Comparison of ENCODE assay signal across 8 mouse cellular contexts in genomic region chr16:7419655-7420281, GRCm38 (mm10).
A peak's percentile ranks its signal among the peaks of the same experiment; 100 is the strongest.
DNase-seq lines count a peak whose midpoint lies in the region; ATAC-seq lines count a peak whose summit lies in the region.

No protein-coding gene starts in this region.

- H3K27me3 ChIP-seq in stomach, embryonic 15.5 days (replicated peaks) = no peaks in the 10 kb centered on the region

- peak; percentile 29 for DNase-seq in adrenal gland, postnatal 14 days
- DNase-seq in frontal cortex, postnatal 36 days (ENCODE audit: low spot score in 2 of 2) = peak; percentile 66 to 69
- DNase-seq in induced T-regulatory cell, adult 2 months (ENCODE audit: low read depth) = peak; percentile 12
- DNase-seq in left cerebral cortex, adult 18-20 months (ENCODE audit: low spot score in 2 of 2) = peak; percentile 39 to 67

- H3K9me3 ChIP-seq in stomach, embryonic 15.5 days = no peaks in the 10 kb centered on the region

- no peak overlapping the region for H3K4me3 ChIP-seq in stomach, embryonic 15.5 days (replicated peaks)

- no peak overlapping the region for H3K9ac ChIP-seq in stomach, embryonic 15.5 days

- 12% methylated on average over 12 of the region's 12 CpGs for WGBS in stomach, embryonic 15.5 days

- H3K27ac ChIP-seq in stomach, embryonic 15.5 days = peak overlapping the region; percentile 59

- 0 out of 2 replicates have a peak, but pooled peaks cover 3% of the 10 kb centered on the region for H3K4me1 ChIP-seq in stomach, embryonic 15.5 days

- H3K36me3 ChIP-seq in stomach, embryonic 15.5 days = no peaks in the 10 kb centered on the region

- ATAC-seq in CD4-positive, CD25-positive, alpha-beta regulatory T cell, adult 4 months = peak; percentile 53
- peak; percentile 91 for ATAC-seq in megakaryocyte, adult 5-6 weeks (ENCODE audit: poor library complexity, severe bottlenecking)
- peak; percentile 60; the same call in 1 of the 2 replicates for ATAC-seq in stomach, embryonic 15.5 days (ENCODE audit: insufficient read depth, low FRiP score, low read depth)
- ATAC-seq in erythroid progenitor cell, adult 5-6 weeks (replicated peaks; ENCODE audit: low FRiP score, poor library complexity, severe bottlenecking) = no peak

- H3K4me2 ChIP-seq in stomach, embryonic 15.5 days = peak overlapping the region; percentile 45

Comparison
In these comparisons a context has a peak if more than half of its experiments do, and no peak if none do; other contexts are left out.
1. DNase-seq: peak in every context shown above with its lines; median percentile 68 in frontal cortex, postnatal 36 days; 53 in left cerebral cortex, adult 18-20 months; 29 in adrenal gland, postnatal 14 days; 12 in induced T-regulatory cell, adult 2 months.